Mouse (Mus musculus) liver, adult 2 months (tissue): ENCODE results near the gene Nkiras2. TPM values are rescaled to one million over a fixed set of nuclear protein-coding genes. Genes with fewer than 3 reads are reported as not detected.

Experiments used
- DNase-seq: peaks from one replicate; pipeline ENCODE4 v3.0.0-alpha.2; 2011; ENCODE audit warnings: low read depth, low spot score; ENCODE audit errors: extremely low read depth
- H3K27ac ChIP-seq: fragments of 200-500 bp; replicated peaks from 2 replicates; pipeline ENCODE4 v1.5.1; 2012; ENCODE audit warnings: low read depth, mild to moderate bottlenecking, control low read depth, inconsistent platforms, low read length; ENCODE audit not compliant: insufficient read depth
- H3K27me3 ChIP-seq: fragments of 200-500 bp; 2 replicates; pipeline ENCODE4 v1.6.1; 2012; ENCODE audit warnings: mild to moderate bottlenecking, moderate library complexity, low read length, inconsistent platforms; ENCODE audit not compliant: control insufficient read depth, insufficient read depth
- H3K36me3 ChIP-seq: fragments of 200-500 bp; 2 replicates; pipeline ENCODE4 v1.6.1; 2012; ENCODE audit warnings: low read length, inconsistent platforms; ENCODE audit not compliant: control insufficient read depth, insufficient read depth
- H3K4me1 ChIP-seq: fragments of 200-500 bp; 2 replicates; pipeline ENCODE4 v1.6.1; 2011; ENCODE audit warnings: low read length; ENCODE audit not compliant: control insufficient read depth, insufficient read depth
- H3K4me3 ChIP-seq: fragments of 200-500 bp; 2 replicates; pipeline ENCODE4 v1.5.1; 2011; ENCODE audit warnings: low read depth, mild to moderate bottlenecking, control low read depth, low read length, moderate library complexity; ENCODE audit not compliant: insufficient read depth
- H3K79me2 ChIP-seq: fragments of 200-500 bp; 2 replicates; pipeline ENCODE4 v1.6.1; 2012; ENCODE audit warnings: inconsistent platforms, mild to moderate bottlenecking, low read length, moderate library complexity; ENCODE audit not compliant: control insufficient read depth, insufficient read depth
- H3K9ac ChIP-seq: fragments of 200-500 bp; 2 replicates; pipeline ENCODE4 v1.6.1; 2012; ENCODE audit warnings: low read depth, mild to moderate bottlenecking, control low read depth, inconsistent platforms, low read length
- CTCF ChIP-seq: fragments of 200-500 bp; IDR thresholded peaks from 2 replicates; pipeline ENCODE4 v1.5.1; 2011; ENCODE audit warnings: low read depth, low read length, control low read depth
- POLR2A ChIP-seq: fragments of 200-500 bp; IDR thresholded peaks from 2 replicates; pipeline ENCODE4 v1.6.1; 2011; ENCODE audit warnings: low read length, control low read depth; ENCODE audit not compliant: insufficient read depth; ENCODE audit errors: extremely low read depth
- WGBS: fragments of 180-500 bp; shearing (Covaris S2); methylation state at CpG from one replicate; pipeline ENCODE4 v1.1.7; 2018; 5-methylcytosine and 5-hydroxymethylcytosine counted together
- polyA plus RNA-seq: library from polyadenylated mRNA; depleted of rRNA; stranded (reverse); fragments of >200 nt; gene quantifications from 2 replicates; pipeline ENCODE4 v1.2.3, GENCODE M21; 2012
- total RNA-seq: library from RNA; depleted of rRNA; stranded (reverse); fragments of >200 nt; gene quantifications from 2 replicates; pipeline ENCODE4 v1.2.3, GENCODE M21; 2014

Nkiras2 gene
- total and polyA plus RNA-seq, 2 experiments: 13.7 to 32.0 TPM

DNA sequence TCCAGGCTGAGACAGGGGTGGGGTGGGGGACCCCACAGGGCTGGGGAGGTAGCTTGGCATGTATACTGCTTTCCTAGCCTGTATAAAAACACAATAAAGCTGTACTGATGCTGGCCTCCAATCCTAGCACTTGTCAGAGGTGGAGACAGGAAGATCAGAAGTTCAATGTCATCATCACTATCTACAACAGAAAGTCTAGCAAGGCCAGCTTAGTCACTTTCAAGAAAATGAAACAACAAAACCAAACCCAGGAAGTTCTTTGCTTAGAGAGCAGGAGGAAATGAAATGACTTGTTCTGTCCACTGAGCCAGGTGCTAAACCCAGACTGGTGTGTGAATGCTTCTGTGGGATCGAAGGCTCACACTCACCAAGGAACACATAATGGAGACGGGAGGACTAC is 30.6 kb upstream of the Nkiras2 start:
- Histone ChIP-seq H3K4me1 (peaks cover 10% of the 10 kb centered on the region), H3K79me2 (no peaks in the 10 kb centered on the region), H3K27ac (0 out of 2 replicates have a peak overlapping the region, but pooled peaks have one; percentile 34), H3K4me3 (no peak overlapping the region), H3K27me3 (no peaks in the 10 kb centered on the region), H3K9ac (no peak overlapping the region), H3K36me3 (peaks cover 65% of the 10 kb centered on the region)
- no peak for DNase-seq
- TF ChIP-seq POLR2A (no peak), CTCF (no peak)
- WGBS: 80% methylated on average over 2 of the region's 2 CpGs

- Histone ChIP-seq H3K4me1 (peaks cover 16% of the 10 kb centered on the region), H3K4me3 (no peak overlapping the region), H3K9ac (no peak overlapping the region), H3K36me3 (peaks cover 58% of the 10 kb centered on the region), H3K27ac (peak overlapping the region; percentile 53), H3K27me3 (no peaks in the 10 kb centered on the region), H3K79me2 (no peaks in the 10 kb centered on the region)
- DNase-seq: peak; percentile 96
- WGBS: 28% methylated on average over 11 of the region's 11 CpGs
- no peak for TF ChIP-seq POLR2A
- TF ChIP-seq CTCF: no peak
Observed at GRCm38 (mm10) chr11:100592346-100593046, 26.5 kb upstream of the Nkiras2 start.

DNA sequence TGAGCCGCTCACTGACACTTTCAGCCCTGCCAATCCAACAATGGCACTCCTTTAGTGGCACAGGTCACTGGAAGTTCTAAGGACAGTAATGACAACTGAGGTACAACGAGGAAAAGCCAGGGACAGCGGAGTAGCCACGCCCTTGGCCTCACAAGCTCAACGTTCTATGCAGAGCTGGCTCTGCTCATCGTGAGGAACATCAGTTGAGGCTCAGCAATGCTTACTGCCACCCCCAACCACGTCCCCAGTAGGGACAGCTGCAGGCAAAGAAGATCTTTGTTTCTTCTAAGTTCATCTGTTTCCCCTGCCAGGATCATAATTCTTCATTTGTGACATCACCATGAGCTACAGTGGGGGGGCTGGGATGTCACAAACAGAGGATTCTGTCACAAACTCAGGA is 24.4 kb upstream of the Nkiras2 start:
- 80% methylated on average over 7 of the region's 7 CpGs for WGBS
- H3K4me1 ChIP-seq: peaks cover 16% of the 10 kb centered on the region
- TF ChIP-seq POLR2A (no peak), CTCF (no peak)
- H3K36me3 ChIP-seq: peaks cover 57% of the 10 kb centered on the region
- H3K27me3 ChIP-seq: no peaks in the 10 kb centered on the region
- no peaks in the 10 kb centered on the region for H3K79me2 ChIP-seq
- H3K27ac ChIP-seq: no peak overlapping the region
- H3K4me3 ChIP-seq: no peak overlapping the region
- no peak for DNase-seq
- H3K9ac ChIP-seq: no peak overlapping the region

- Histone ChIP-seq H3K27me3 (no peaks in the 10 kb centered on the region), H3K36me3 (peaks cover 58% of the 10 kb centered on the region), H3K4me1 (peaks cover 16% of the 10 kb centered on the region), H3K4me3 (no peak overlapping the region), H3K79me2 (0 out of 2 replicates have a peak, but pooled peaks cover 4% of the 10 kb centered on the region), H3K27ac (no peak overlapping the region), H3K9ac (no peak overlapping the region)
- DNase-seq: no peak
- 91% methylated on average over 4 of the region's 4 CpGs for WGBS
- TF ChIP-seq POLR2A (no peak), CTCF (no peak)
Observed at GRCm38 (mm10) chr11:100595533-100595932, 23.5 kb upstream of the Nkiras2 start.

- H3K27ac ChIP-seq: no peak overlapping the region
- peaks cover 62% of the 10 kb centered on the region for H3K36me3 ChIP-seq
Observed at GRCm38 (mm10) chr11:100598074-100598473, 21.0 kb upstream of the Nkiras2 start.

GRCm38 (mm10) chr11:100601372-100601771 is 17.7 kb upstream of the Nkiras2 start:
- no peak for DNase-seq
- Histone ChIP-seq H3K27me3 (no peaks in the 10 kb centered on the region), H3K79me2 (peaks cover 39% of the 10 kb centered on the region), H3K27ac (no peak overlapping the region), H3K9ac (no peak overlapping the region), H3K36me3 (peaks cover 48% of the 10 kb centered on the region), H3K4me1 (peaks cover 7% of the 10 kb centered on the region), H3K4me3 (no peak overlapping the region)
- TF ChIP-seq CTCF (no peak), POLR2A (no peak)
- WGBS: 91% methylated on average over 3 of the region's 3 CpGs

More at GRCm38 (mm10) chr11:100598074-100598473, 21.0 kb upstream of the Nkiras2 start:
- no peak overlapping the region for H3K4me3 ChIP-seq
- 88% methylated on average over 4 of the region's 4 CpGs for WGBS
- peaks cover 15% of the 10 kb centered on the region; the same call in 1 of the 2 replicates for H3K79me2 ChIP-seq
- peaks cover 10% of the 10 kb centered on the region for H3K4me1 ChIP-seq
- no peak for TF ChIP-seq POLR2A
- no peak for TF ChIP-seq CTCF
- H3K27me3 ChIP-seq: no peaks in the 10 kb centered on the region
- DNase-seq: no peak
- H3K9ac ChIP-seq: no peak overlapping the region
